Mouse (Mus musculus) lung, postnatal 0 days (tissue): ENCODE measurements at regions not wholly inside any gene's neighbourhood (a gene's known extent, or its start where the extent isn't known, plus 50 kb on each side); places are given as distances from the start of the nearest gene placed in this dataset.

Experiments
- CTCF ChIP-seq: IDR thresholded peaks from 2 replicates; pipeline ENCODE4 v1.5.1; 2016; ENCODE audit warnings: antibody characterized with exemption, mild to moderate bottlenecking
- EP300 ChIP-seq: IDR thresholded peaks from 2 replicates; pipeline ENCODE4 v1.6.1; 2016; ENCODE audit warnings: antibody characterized with exemption, mild to moderate bottlenecking, control low read depth

- TF ChIP-seq CTCF (no peak), EP300 (no peak)
Measured at GRCm38 (mm10) chr7:74734941-74735340, 180.4 kb upstream of the Slco3a1 start.
